Mouse (Mus musculus): ENCODE measurements at regions not wholly inside any gene's neighbourhood (a gene's known extent, or its start where the extent isn't known, plus 50 kb on each side); places are given as distances from the start of the nearest gene placed in this dataset.

DNA sequence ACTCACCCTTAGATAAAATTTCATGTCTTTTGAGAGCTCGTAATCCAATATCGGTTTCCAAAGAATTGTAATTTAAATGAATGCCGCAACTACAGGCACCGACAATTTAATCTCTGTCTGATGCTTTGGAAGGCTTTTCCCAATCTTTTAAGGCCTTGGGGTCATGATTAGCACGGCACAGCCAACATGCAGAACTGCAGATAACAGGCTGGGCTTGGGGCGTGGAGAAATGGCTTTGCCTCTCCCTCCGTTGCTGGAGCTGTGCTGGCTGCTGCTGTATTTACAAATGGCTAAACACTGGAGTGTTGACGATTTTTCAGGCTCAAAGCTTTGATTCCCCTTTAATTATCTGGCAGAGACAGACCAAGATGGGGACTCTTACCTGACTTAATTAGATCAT is 101.3 kb upstream of the Mphosph6 start:
- intact Hi-C loops (cut with DNase I) = no loop called here
- DNase-seq = no peak

DNA sequence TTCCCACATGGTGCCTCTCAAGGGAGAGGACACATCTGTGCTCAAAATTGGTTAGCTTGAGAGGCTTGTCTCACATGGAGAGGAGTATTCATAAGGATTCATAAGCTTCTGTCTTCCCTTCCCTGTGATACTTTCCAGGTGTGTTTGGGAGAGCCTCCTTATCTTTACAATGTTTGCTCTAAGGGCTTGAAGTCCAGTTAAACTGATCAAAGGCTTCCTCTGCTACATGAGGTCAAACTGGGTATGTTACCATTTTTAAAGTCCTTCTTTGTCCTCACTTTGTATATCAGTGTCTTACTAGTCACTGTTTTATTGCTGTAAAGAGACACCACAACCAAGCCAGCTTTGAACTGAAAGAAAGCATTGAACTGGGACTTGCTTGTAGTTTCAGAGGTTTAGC is 98.1 kb upstream of the Mphosph6 start:
- no peak for DNase-seq
- intact Hi-C loops (cut with DNase I) = no loop called here

DNA sequence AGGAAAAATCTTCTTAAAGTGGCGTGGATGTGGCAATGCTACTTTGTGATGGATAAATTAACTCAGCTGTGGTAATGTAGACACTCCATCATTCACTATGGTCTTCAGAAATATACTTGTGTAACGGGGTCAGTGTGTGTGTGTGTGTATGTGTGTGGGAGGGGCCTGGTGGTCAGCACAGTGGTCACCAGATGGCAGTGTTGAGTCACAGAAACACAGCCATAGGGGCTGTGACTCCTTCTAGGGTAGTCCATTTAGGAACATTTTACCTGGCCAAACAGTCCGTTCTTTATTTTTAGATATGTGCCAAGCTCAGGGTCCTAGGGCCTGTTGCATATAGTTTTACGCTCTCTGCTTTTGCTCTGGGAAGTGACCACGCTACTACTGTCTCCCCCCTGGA is 96.3 kb upstream of the Mphosph6 start:
- DNase-seq = peak; percentile 61
- intact Hi-C loops (cut with DNase I) = no loop called here

DNA sequence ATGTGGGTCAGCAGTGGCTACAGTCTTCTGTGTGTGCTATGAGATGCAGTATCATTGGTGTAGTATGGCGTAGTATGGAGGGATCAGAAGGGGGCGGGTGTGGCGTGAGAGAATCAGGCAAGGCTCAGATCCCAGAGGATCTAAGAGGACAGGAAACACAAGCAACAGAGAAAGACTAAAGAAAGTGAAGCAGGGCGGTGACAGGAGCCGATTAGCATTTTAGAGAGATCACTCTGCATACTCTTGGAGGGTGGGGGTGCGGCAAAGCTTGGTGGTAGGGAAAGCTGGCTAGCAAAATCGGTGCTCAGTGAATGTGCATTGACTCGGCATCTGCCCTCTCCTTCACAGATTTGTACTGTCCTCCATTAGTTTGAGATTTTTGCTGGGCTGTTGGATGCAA is 93.1 kb upstream of the Mphosph6 start:
- DNase-seq = no peak
- intact Hi-C loops (cut with DNase I) = no loop called here

DNA sequence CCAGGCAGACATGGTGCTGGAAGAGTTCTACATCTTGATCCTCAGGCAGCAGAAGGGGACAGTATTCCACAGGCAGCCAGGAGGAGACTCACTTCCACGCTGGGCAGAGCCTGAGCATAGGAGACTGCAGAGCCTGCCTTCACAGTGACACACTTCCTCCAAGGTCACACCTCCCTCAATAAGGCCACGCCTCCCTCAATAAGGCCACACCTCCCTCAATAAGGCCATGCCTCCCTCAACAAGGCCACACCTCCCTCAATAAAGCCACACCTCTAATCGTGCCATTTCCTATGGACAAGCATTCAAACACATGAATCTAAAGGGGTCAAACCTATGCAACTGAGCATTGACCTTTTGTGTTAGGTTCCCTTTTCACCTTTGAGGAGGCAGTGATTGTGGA is 88.5 kb upstream of the Mphosph6 start:
- no peak for DNase-seq
- intact Hi-C loops (cut with DNase I) = no loop called here

DNA sequence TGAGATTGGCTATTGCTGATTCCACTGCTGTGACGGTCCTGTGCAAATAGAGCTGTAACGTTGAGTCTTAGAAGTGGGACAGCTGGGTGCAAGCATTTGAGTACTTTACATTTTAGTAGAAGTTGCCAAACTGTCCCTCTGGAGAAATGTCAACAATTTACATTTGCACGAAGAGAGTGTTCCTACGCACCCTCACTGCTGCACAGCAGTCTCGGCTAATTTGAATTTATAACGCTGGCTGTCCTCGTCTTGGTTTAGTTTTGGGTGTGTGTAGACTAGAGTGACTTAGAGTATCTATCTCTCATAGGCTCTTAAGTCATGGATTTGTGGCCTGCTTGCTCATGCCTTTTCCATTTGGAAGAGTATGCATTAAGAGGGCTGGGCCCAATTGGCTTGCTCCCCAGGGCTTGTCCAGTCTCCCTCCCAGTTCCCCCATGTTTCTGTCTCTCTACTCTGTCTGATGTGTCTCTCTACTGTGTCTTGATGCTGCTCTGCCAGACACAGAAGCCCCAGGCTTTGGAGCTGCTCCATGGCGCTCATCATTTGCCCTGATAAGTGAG is 79.8 kb upstream of the Mphosph6 start:
- DNase-seq = no peak
- intact Hi-C loops (cut with DNase I) = no loop called here

DNA sequence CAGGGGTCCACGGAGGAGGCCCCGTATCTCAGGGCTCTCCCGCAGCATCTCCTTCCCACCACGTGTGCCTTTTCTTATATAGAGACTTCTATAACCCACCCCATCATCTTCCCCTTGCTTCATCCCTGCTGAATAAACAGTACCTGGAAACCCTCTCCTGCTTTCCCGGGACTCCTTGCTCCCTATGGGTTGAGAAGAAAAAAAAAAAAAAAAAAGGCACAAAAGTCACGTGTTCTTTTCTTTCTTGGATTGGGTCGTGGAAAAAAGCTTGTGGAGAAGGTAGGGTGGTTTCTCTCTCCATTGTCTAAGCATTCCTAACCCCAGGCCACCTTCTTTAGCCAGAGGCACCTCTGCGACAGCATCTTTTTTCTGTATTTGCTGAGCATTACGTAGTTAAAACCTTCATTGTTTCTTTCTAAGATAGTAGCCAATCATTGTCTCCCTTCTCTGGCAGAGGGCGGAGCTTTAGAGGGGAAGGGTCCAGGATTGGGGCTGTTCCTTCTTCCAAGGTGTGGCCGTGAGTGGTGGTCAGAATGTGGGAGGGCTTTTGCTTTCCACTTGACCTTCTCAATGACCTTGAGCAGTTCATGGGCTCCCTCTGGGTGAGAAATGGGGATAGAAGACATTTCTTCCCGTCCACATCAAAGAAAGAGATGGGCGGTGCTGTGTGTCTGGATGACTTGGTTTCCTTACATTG is 78.7 kb upstream of the Mphosph6 start:
- intact Hi-C loops (cut with DNase I) = no loop called here
- no peak for DNase-seq

DNA sequence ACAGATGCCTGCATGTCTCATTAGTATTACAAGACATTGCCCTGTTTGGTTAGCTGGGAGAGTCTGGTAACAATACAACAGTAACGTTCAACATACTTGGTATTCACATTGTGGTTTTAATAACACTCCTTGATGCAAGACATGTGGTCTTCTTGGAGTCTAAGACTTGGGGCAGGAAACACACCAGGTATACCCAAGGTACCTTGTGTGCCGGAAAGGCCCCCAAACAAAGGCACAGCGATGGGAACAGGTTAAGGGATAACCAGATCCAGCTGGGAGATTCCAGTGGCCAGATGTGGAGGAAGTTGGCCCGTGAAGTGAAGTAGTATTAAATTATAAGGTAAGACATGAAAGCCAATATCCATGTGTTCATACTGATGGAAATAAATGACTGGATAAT is 71.9 kb upstream of the Mphosph6 start:
- intact Hi-C loops (cut with DNase I) = no loop called here
- DNase-seq = no peak

DNA sequence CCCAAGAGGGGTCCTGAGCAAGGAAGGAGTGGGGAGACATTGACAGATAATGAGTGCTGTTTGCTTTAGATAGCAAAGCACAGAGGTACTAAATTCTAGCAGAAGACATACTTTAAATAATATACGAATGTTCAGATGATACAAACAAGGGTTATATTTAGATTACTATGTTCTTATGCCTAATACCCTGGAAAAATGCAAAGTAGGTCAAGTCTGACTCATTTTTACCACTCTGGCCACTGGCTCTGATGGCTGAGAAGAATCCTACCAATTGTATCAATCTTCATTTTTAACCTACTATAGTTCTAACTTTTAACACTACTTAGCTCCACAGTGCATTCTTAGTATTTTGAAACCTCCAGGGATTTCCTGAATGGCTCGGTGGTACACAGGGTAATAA is 65.4 kb upstream of the Mphosph6 start:
- DNase-seq = no peak
- intact Hi-C loops (cut with DNase I) = no loop called here

DNA sequence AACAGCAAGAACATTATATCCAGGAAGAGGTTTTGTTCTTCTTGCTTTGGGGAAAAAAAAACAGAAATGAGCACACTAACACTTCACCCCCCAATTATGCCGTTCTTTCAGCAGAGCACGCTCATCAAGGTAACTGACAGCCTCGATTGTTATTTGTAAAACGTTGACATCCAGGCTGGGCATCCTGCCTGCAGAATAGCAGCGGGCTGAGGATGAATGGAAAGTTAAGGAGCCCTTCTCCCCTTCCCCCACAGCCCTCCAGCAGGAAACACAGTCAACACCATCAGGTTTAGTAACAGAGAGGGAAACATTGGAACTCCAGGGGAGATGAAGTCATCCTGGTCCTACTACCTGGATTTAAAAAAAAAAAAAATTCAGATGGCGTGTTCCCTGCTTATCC is 63.3 kb upstream of the Mphosph6 start:
- intact Hi-C loops (cut with DNase I) = no loop called here
- peak; percentile 10 for DNase-seq

DNA sequence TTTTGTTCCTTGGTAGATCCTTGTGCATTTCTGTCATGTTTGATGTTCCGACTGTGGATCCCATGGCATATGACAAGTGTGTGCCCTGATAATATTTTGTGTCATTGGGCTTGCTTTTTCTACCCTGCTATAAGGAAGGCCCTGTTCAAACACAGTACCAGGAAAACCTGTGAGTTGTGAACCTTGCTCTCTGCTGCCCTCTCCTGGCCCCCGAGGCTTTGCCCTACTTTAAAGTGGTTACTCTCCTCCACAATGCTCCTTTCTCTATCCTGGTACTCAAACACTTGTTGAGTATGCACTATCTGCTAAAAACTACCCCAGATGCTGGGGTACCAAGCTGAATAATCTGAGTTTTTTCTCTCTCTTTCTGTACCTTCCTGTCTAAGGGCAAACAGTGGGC is 62.1 kb upstream of the Mphosph6 start:
- intact Hi-C loops (cut with DNase I) = no loop called here
- DNase-seq = peak; percentile 58

DNA sequence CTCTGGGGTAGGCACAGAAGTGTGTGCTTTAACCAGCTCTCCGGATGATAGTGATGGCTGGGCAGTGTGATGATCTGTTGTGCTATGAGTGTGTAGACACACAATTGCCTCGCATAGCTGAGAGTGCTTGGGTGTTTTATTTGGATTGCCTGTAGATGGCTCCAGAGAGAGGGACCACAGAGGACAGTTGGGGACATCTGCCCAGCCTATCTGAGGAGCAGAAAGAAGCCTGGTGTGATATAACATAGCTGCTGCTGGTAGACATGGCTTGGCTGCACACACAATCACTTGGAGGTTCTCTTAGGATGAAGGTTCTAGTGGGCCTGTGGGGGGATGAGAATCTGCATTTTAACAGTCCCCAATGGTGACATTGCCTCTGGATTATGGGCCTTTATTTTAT is 60.6 kb upstream of the Mphosph6 start:
- DNase-seq = no peak
- intact Hi-C loops (cut with DNase I) = no loop called here

DNA sequence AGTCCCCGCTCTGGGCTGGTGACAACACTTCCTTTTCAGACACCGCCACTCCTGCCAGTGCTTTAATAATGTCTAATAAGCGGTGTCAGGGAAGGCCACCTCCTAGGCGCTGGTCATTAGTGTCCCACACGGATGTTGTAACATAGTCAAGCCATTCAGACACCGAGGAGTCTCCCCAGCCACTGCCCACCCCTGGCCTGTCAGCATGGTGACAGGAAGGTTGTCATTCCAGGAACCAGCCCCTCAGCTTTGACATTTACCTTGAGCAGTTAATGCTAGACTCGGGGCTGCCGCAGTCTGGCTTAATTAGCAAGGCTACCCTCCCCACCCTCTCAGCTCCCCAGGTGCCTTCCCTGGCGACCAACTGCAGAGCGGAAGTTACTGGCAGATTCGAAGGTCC is 58.0 kb upstream of the Mphosph6 start:
- no peak for DNase-seq
- intact Hi-C loops (cut with DNase I) = no loop called here

DNA sequence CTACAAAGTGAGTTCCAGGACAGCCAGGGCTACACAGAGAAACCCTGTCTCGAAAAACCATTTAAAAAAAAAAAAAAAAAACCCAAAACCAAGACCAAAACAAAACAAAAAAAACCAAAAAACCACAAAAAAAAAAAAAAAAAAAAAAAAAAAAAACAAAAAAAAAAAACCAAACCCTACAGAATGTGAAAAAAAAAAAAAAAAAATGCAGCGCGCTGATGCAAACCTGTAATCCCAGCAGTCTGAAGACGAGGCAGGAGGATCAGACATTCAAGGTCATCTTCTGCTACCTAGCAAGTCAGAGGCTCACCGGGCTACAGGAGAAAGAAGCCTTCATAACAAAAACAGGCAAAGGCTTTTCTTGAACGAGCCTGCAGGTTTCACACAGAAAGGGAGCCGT is 57.4 kb upstream of the Mphosph6 start:
- no peak for DNase-seq
- intact Hi-C loops (cut with DNase I) = no loop called here

DNA sequence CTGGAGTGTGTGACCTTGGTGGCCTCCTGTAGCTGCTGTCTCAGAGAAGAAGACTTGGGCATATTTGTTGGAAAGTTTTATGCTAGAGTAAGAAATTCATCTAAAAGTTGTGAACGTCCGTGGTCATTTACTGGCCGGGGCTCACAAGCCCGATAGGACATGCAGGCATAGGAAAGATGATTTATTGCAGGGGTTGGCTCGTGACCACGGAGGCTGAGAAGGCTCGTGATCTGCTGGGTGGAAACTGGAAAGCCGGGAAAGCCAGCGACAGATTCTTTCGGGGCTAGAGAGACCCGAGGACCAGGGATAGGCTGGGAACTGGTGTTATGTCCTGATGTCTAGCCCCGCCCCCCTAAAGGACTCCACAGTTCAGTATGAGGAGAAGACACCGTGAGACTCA is 54.4 kb upstream of the Mphosph6 start:
- DNase-seq = no peak
- intact Hi-C loops (cut with DNase I) = no loop called here

DNA sequence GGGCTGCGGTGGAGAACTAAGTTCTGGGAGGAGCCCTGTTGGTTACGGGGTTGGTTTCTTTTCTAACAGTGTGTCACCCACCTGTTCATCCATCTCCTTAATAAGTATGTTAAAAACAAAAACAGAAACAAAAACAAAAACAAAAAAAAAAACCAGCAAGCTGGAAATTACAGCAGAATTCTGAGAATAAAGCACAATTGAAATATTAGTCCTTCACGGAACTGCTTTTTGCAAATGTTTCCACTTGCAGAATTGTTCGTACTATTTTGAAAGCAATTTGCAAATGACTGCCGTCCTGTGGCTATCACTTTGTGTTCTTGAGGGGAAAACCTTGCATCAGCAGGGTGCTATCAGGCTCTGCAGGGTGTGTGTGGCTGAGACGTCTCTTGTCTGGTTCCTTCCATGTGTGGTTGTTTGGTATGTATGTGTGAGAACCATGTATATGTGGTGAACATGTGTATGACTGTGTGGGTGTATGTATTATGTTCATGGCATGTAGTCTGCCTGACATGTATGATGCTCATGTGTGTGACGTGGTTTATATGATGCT is 53.3 kb upstream of the Mphosph6 start:
- intact Hi-C loops (cut with DNase I) = no loop called here
- no peak for DNase-seq

DNA sequence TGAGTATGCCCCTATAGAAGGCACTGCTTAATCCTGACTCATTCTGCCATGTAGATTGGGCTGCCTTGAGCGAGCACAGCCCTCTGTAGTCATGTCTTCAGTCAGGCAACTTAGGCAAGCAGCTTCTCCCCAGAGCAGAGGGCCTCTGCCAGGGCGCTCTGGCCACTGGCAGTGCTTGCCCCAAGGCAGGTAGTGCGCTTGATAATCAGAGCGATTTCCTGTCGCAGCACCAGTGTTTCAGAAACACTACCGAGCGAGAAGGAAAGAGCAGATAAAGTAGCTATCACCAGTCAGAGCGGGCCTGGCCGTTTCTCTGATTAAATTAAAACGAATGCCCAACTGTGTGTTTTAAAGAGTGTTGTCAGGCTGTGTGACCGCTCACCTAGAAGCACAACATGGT is 52.6 kb upstream of the Mphosph6 start:
- intact Hi-C loops (cut with DNase I) = no loop called here
- no peak for DNase-seq

DNA sequence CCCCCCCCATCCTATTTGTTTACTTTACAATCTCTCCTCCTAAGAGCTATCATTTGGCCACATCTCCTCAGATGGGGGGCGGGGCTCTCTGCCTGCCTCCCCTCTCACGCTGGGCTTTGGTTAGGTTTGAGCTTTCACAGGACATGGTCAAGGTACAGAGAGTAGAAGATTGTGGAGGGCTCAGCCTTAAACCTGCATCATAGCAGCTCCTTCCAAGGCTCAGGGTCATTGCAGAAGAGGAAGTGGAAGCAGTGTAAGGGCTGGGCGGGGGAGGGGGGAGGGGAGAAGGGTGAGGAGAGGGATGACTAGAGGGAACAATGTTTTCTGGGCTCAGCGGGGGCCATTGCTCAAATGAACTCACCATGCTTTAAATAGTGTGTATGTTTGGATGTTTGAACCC is 51.7 kb upstream of the Mphosph6 start:
- DNase-seq = no peak
- intact Hi-C loops (cut with DNase I) = no loop called here

DNA sequence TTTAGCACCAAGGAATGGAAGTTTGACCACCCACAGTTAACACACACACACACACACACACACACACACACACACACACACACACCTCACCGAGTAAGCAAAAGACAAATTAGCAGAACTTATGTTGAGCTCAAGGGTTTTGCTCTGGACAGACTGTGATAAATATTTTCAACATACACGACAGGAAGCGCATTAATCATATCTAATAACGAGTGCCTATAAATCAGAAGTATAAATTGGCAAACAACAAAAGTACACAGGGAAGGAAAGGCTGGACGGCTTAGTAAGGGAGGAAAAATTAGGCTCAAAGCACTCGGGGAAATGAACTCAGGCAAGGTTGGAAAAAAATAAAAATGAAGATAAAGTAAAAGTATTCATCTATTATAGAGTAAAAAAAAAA is 50.8 kb upstream of the Mphosph6 start:
- intact Hi-C loops (cut with DNase I) = no loop called here
- DNase-seq = no peak
